Mouse (Mus musculus) lung, postnatal 10 days (tissue): ENCODE data around the gene Gpi1.

Experiments used
- DNase-seq: peaks from one replicate; pipeline ENCODE4 v3.0.0; 2021

The Gpi1 gene

GRCm38 (mm10) chr7:34230116-34230515 lies at the start of gene Gpi1:
Gpi1 (minus strand) TSS chr7:34230336.
- DNase-seq: peak; percentile 84

GRCm38 (mm10) chr7:34277656-34278055 lies 47.5 kb upstream of the Gpi1 start:
- no peak for DNase-seq

GRCm38 (mm10) chr7:34276066-34276465 lies 45.9 kb upstream of the Gpi1 start:
- DNase-seq: no peak

GRCm38 (mm10) chr7:34272465-34272864 lies 42.3 kb upstream of the Gpi1 start:
- no peak for DNase-seq

GRCm38 (mm10) chr7:34268463-34268862 lies 38.3 kb upstream of the Gpi1 start:
- no peak for DNase-seq

- DNase-seq: no peak
Observed at GRCm38 (mm10) chr7:34266421-34266820, 36.3 kb upstream of the Gpi1 start.

GRCm38 (mm10) chr7:34265876-34266346 lies 35.8 kb upstream of the Gpi1 start:
- DNase-seq: peak; percentile 90

GRCm38 (mm10) chr7:34263437-34263836 lies 33.3 kb upstream of the Gpi1 start:
- DNase-seq: no peak

- DNase-seq: no peak
Observed at GRCm38 (mm10) chr7:34258407-34258806, 28.3 kb upstream of the Gpi1 start.

- no peak for DNase-seq
Observed at GRCm38 (mm10) chr7:34257279-34257678, 27.1 kb upstream of the Gpi1 start.

- no peak for DNase-seq
Observed at GRCm38 (mm10) chr7:34255916-34256315, 25.8 kb upstream of the Gpi1 start.

GRCm38 (mm10) chr7:34255137-34255536 lies 25.0 kb upstream of the Gpi1 start:
- peak; percentile 38 for DNase-seq

GRCm38 (mm10) chr7:34252030-34252429 lies 21.9 kb upstream of the Gpi1 start:
- DNase-seq: peak; percentile 52

GRCm38 (mm10) chr7:34250738-34251137 lies 20.6 kb upstream of the Gpi1 start, which contains the start of gene Gm6096:
Gm6096 (plus strand) TSS chr7:34251038.
- DNase-seq: no peak

- no peak for DNase-seq
Observed at GRCm38 (mm10) chr7:34246870-34247499, 16.8 kb upstream of the Gpi1 start.

GRCm38 (mm10) chr7:34242176-34242575 lies 12.0 kb upstream of the Gpi1 start:
- no peak for DNase-seq

GRCm38 (mm10) chr7:34238086-34238485 lies 8.0 kb upstream of the Gpi1 start:
- no peak for DNase-seq

- no peak for DNase-seq
Observed at GRCm38 (mm10) chr7:34235602-34236001, 5.5 kb upstream of the Gpi1 start.

GRCm38 (mm10) chr7:34234610-34235561 lies 4.8 kb upstream of the Gpi1 start:
- no peak for DNase-seq

- DNase-seq: peak; percentile 98
Observed at GRCm38 (mm10) chr7:34233909-34234609, 3.9 kb upstream of the Gpi1 start.

- DNase-seq: no peak
Observed at GRCm38 (mm10) chr7:34232785-34233725, 2.9 kb upstream of the Gpi1 start.

- DNase-seq: peak; percentile 67
Observed at GRCm38 (mm10) chr7:34229691-34230111, 435 bp downstream of the Gpi1 start.
